Mouse (Mus musculus) hindbrain, embryonic 13.5 days (tissue): Measurements from ENCODE around the gene Fam178b. TPM values are rescaled to one million over a fixed set of nuclear protein-coding genes. Genes with fewer than 3 reads are reported as not detected.

Experiments
- ATAC-seq: fragments of 200-750 bp; cut with Nextera tagmentation; 2 replicates; pipeline ENCODE4 v1.8.0; 2017; ENCODE audit warnings: moderate TSS enrichment; ENCODE audit not compliant: low FRiP score
- H3K27ac ChIP-seq: fragments of 300-500 bp; sonication (generic); 2 replicates; pipeline ENCODE4 v1.5.1; 2015; ENCODE audit warnings: inconsistent platforms, mild to moderate bottlenecking, moderate library complexity
- H3K27me3 ChIP-seq: fragments of 300-500 bp; sonication (generic); 2 replicates; pipeline ENCODE4 v1.6.1; 2015; ENCODE audit warnings: mild to moderate bottlenecking, inconsistent platforms
- H3K36me3 ChIP-seq: fragments of 300-500 bp; sonication (generic); 2 replicates; pipeline ENCODE4 v1.6.1; 2015; ENCODE audit warnings: mild to moderate bottlenecking, inconsistent platforms
- H3K4me1 ChIP-seq: fragments of 300-500 bp; sonication (generic); replicated peaks from 2 replicates; pipeline ENCODE4 v1.6.1; 2015; ENCODE audit warnings: inconsistent platforms
- H3K4me2 ChIP-seq: fragments of 300-500 bp; sonication (generic); 2 replicates; pipeline ENCODE4 v1.6.1; 2015; ENCODE audit warnings: inconsistent platforms, mild to moderate bottlenecking, moderate library complexity
- H3K4me3 ChIP-seq: fragments of 300-500 bp; sonication (generic); 2 replicates; pipeline ENCODE4 v1.5.1; 2015; ENCODE audit warnings: mild to moderate bottlenecking, inconsistent platforms
- H3K9ac ChIP-seq: fragments of 300-500 bp; sonication (generic); 2 replicates; pipeline ENCODE4 v1.6.1; 2015; ENCODE audit warnings: mild to moderate bottlenecking, inconsistent platforms
- H3K9me3 ChIP-seq: fragments of 300-500 bp; sonication (generic); 2 replicates; pipeline ENCODE4 v1.6.1; 2016; ENCODE audit warnings: inconsistent platforms
- WGBS: fragments of 180-500 bp; shearing (Covaris S2); methylation state at CpG from one replicate; pipeline ENCODE4 v1.1.7; 2015; 5-methylcytosine and 5-hydroxymethylcytosine counted together
- polyA plus RNA-seq: library from polyadenylated mRNA; unstranded; fragments of >200 nt; fragmentation: Nextera tagmentation; extraction: Ambion mirVana; gene quantifications from 2 replicates; pipeline ENCODE4 v1.2.1, GENCODE M21; 2015

Fam178b gene
- polyA plus RNA-seq, 1 experiment from 2014 or later = 0.27 TPM

- ATAC-seq = no peak
- 12% methylated on average over 2 of the region's 2 CpGs for WGBS
- H3K4me3 ChIP-seq = no peak overlapping the region
- H3K9me3 ChIP-seq = no peaks in the 10 kb centered on the region
- H3K9ac ChIP-seq = no peak overlapping the region
- H3K4me2 ChIP-seq = no peak overlapping the region
- H3K27ac ChIP-seq = no peak overlapping the region
- 0 out of 2 replicates have a peak, but pooled peaks cover 4% of the 10 kb centered on the region for H3K4me1 ChIP-seq
- no peaks in the 10 kb centered on the region for H3K36me3 ChIP-seq
- 0 out of 2 replicates have a peak, but pooled peaks cover 17% of the 10 kb centered on the region for H3K27me3 ChIP-seq
These were observed 116.6 kb downstream of the Fam178b start for GRCm38 (mm10) chr1:36566425-36566824.

GRCm38 (mm10) chr1:36564101-36564500 lies 118.9 kb downstream of the Fam178b start:
- Histone ChIP-seq H3K27me3 (peaks cover 24% of the 10 kb centered on the region; the same call in 1 of the 2 replicates), H3K4me2 (no peak overlapping the region), H3K4me3 (no peak overlapping the region), H3K9me3 (no peaks in the 10 kb centered on the region), H3K36me3 (no peaks in the 10 kb centered on the region), H3K9ac (no peak overlapping the region), H3K4me1 (peaks cover 5% of the 10 kb centered on the region), H3K27ac (no peak overlapping the region)
- 80% methylated on average over 6 of the region's 6 CpGs for WGBS
- ATAC-seq = no peak

GRCm38 (mm10) chr1:36563632-36564031 lies 119.4 kb downstream of the Fam178b start:
- H3K9me3 ChIP-seq = no peaks in the 10 kb centered on the region
- peaks cover 10% of the 10 kb centered on the region for H3K4me1 ChIP-seq
- no peak for ATAC-seq
- WGBS = 65% methylated on average over 4 of the region's 4 CpGs
- H3K27me3 ChIP-seq = peaks cover 24% of the 10 kb centered on the region; the same call in 1 of the 2 replicates
- H3K27ac ChIP-seq = no peak overlapping the region
- H3K4me2 ChIP-seq = no peak overlapping the region
- no peak overlapping the region for H3K4me3 ChIP-seq
- no peak overlapping the region for H3K9ac ChIP-seq
- no peaks in the 10 kb centered on the region for H3K36me3 ChIP-seq

GRCm38 (mm10) chr1:36563197-36563596 lies 119.8 kb downstream of the Fam178b start:
- H3K4me1 ChIP-seq = peaks cover 13% of the 10 kb centered on the region
- H3K9ac ChIP-seq = no peak overlapping the region; the same call in 1 of the 2 replicates
- H3K27ac ChIP-seq = no peak overlapping the region
- 77% methylated on average over 2 of the region's 2 CpGs for WGBS
- peaks cover 24% of the 10 kb centered on the region; the same call in 1 of the 2 replicates for H3K27me3 ChIP-seq
- H3K4me3 ChIP-seq = no peak overlapping the region
- H3K9me3 ChIP-seq = no peaks in the 10 kb centered on the region
- no peak for ATAC-seq
- H3K36me3 ChIP-seq = no peaks in the 10 kb centered on the region
- H3K4me2 ChIP-seq = no peak overlapping the region

GRCm38 (mm10) chr1:36562388-36562787 lies 120.6 kb downstream of the Fam178b start:
- Histone ChIP-seq H3K27ac (no peak overlapping the region), H3K36me3 (no peaks in the 10 kb centered on the region), H3K9me3 (no peaks in the 10 kb centered on the region), H3K9ac (no peak overlapping the region), H3K4me3 (no peak overlapping the region), H3K4me1 (peaks cover 13% of the 10 kb centered on the region), H3K27me3 (peaks cover 24% of the 10 kb centered on the region; the same call in 1 of the 2 replicates), H3K4me2 (no peak overlapping the region)
- WGBS = 72% methylated on average over 4 of the region's 4 CpGs
- ATAC-seq = no peak

GRCm38 (mm10) chr1:36560903-36561302 lies 122.1 kb downstream of the Fam178b start:
- no peaks in the 10 kb centered on the region for H3K36me3 ChIP-seq
- WGBS = 62% methylated on average over 6 of the region's 6 CpGs
- H3K9me3 ChIP-seq = no peaks in the 10 kb centered on the region
- H3K27ac ChIP-seq = no peak overlapping the region
- H3K27me3 ChIP-seq = peaks cover 24% of the 10 kb centered on the region; the same call in 1 of the 2 replicates
- no peak overlapping the region for H3K9ac ChIP-seq
- H3K4me1 ChIP-seq = peaks cover 15% of the 10 kb centered on the region
- ATAC-seq = no peak
- no peak overlapping the region for H3K4me3 ChIP-seq
- no peak overlapping the region for H3K4me2 ChIP-seq

GRCm38 (mm10) chr1:36559888-36560287 lies 123.1 kb downstream of the Fam178b start:
- WGBS = 68% methylated on average over 5 of the region's 5 CpGs
- no peak overlapping the region for H3K4me3 ChIP-seq
- H3K36me3 ChIP-seq = peaks cover 5% of the 10 kb centered on the region
- no peak for ATAC-seq
- H3K4me2 ChIP-seq = no peak overlapping the region
- no peak overlapping the region for H3K27ac ChIP-seq
- no peak overlapping the region for H3K9ac ChIP-seq
- no peaks in the 10 kb centered on the region for H3K9me3 ChIP-seq
- peaks cover 25% of the 10 kb centered on the region for H3K4me1 ChIP-seq
- peaks cover 24% of the 10 kb centered on the region; the same call in 1 of the 2 replicates for H3K27me3 ChIP-seq

GRCm38 (mm10) chr1:36559256-36559655 lies 123.7 kb downstream of the Fam178b start:
- Histone ChIP-seq H3K9me3 (no peaks in the 10 kb centered on the region), H3K27ac (no peak overlapping the region), H3K4me1 (peaks cover 32% of the 10 kb centered on the region), H3K36me3 (peaks cover 11% of the 10 kb centered on the region), H3K27me3 (peaks cover 20% of the 10 kb centered on the region; the same call in 1 of the 2 replicates), H3K4me2 (peak overlapping the region; percentile 100; the same call in 1 of the 2 replicates), H3K4me3 (peak overlapping the region; percentile 97; the same call in 1 of the 2 replicates), H3K9ac (0 out of 2 replicates have a peak overlapping the region, but pooled peaks have one; percentile 13)
- WGBS = 1% methylated on average over 4 of the region's 4 CpGs
- no peak for ATAC-seq

GRCm38 (mm10) chr1:36558031-36558993 lies 124.7 kb downstream of the Fam178b start, which contains the start of gene Sema4c:
Sema4c (minus strand) TSS chr1:36558349.
- ATAC-seq = peak; percentile 62
- under 1% methylated on average over 68 of the region's 69 CpGs for WGBS
- peaks cover 21% of the 10 kb centered on the region for H3K36me3 ChIP-seq
- peak within 1 kb of the TSS; percentile 100 for H3K27ac ChIP-seq
- H3K4me1 ChIP-seq = peaks cover 40% of the 10 kb centered on the region
- H3K27me3 ChIP-seq = peaks cover 18% of the 10 kb centered on the region; the same call in 1 of the 2 replicates
- no peaks in the 10 kb centered on the region for H3K9me3 ChIP-seq
- H3K4me3 ChIP-seq = peak within 1 kb of the TSS; percentile 97
- peak within 1 kb of the TSS; percentile 100 for H3K9ac ChIP-seq
- H3K4me2 ChIP-seq = peak within 1 kb of the TSS; percentile 100

GRCm38 (mm10) chr1:36557457-36558011 lies 125.4 kb downstream of the Fam178b start:
- Histone ChIP-seq H3K9ac (peak overlapping the region; percentile 100), H3K4me2 (peak overlapping the region; percentile 100), H3K9me3 (no peaks in the 10 kb centered on the region), H3K36me3 (peaks cover 29% of the 10 kb centered on the region), H3K4me3 (peak overlapping the region; percentile 97), H3K4me1 (peaks cover 40% of the 10 kb centered on the region), H3K27me3 (peaks cover 12% of the 10 kb centered on the region; the same call in 1 of the 2 replicates), H3K27ac (peak overlapping the region; percentile 100)
- ATAC-seq = peak; percentile 61
- under 1% methylated on average over 48 of the region's 48 CpGs for WGBS

GRCm38 (mm10) chr1:36556553-36557456 lies 126.2 kb downstream of the Fam178b start:
- no peaks in the 10 kb centered on the region for H3K9me3 ChIP-seq
- peak overlapping the region; percentile 100 for H3K27ac ChIP-seq
- under 1% methylated on average over 49 of the region's 52 CpGs for WGBS
- ATAC-seq = peak; percentile 78
- peak overlapping the region; percentile 100 for H3K4me2 ChIP-seq
- peaks cover 12% of the 10 kb centered on the region; the same call in 1 of the 2 replicates for H3K27me3 ChIP-seq
- peaks cover 36% of the 10 kb centered on the region for H3K36me3 ChIP-seq
- H3K4me1 ChIP-seq = peaks cover 41% of the 10 kb centered on the region
- H3K9ac ChIP-seq = peak overlapping the region; percentile 100
- H3K4me3 ChIP-seq = peak overlapping the region; percentile 97
